Mouse (Mus musculus) adrenal gland, adult 18-20 months (tissue): ENCODE measurements around the gene Stard5. TPM values are rescaled to one million over a fixed set of nuclear protein-coding genes. Genes with fewer than 3 reads are reported as not detected.
A peak's percentile ranks its signal among the peaks of the same experiment; 100 is the strongest.

ENCODE experiments used
- DNase-seq, 2 experiments: peaks; one replicate each; pipeline ENCODE4 v3.0.0; 2021 to 2022; ENCODE audit warnings: low spot score in 2 of 2
- total RNA-seq, 2 experiments: library from RNA; stranded (reverse); gene quantifications; 1 replicate in 1 of 2; 2 replicates in 1 of 2; pipeline ENCODE4 v1.2.3; 2021

Stard5 gene
- total RNA-seq, 2 experiments from 2014 or later = 22.9 to 26.0 TPM

GRCm38 (mm10) chr7:83660273-83660691 is 28.5 kb downstream of the Stard5 start:
- DNase-seq = no peak

GRCm38 (mm10) chr7:83661031-83661430 is 29.3 kb downstream of the Stard5 start:
- DNase-seq = no peak

GRCm38 (mm10) chr7:83661763-83662162 is 30.0 kb downstream of the Stard5 start:
- no peak for DNase-seq

- no peak for DNase-seq
Observed at GRCm38 (mm10) chr7:83662711-83663375, 31.1 kb downstream of the Stard5 start.

GRCm38 (mm10) chr7:83666087-83666595 is 34.4 kb downstream of the Stard5 start:
- no peak for DNase-seq

GRCm38 (mm10) chr7:83667936-83668645 is 36.3 kb downstream of the Stard5 start:
- no peak for DNase-seq

GRCm38 (mm10) chr7:83668724-83669123 is 37.0 kb downstream of the Stard5 start:
- DNase-seq = peak; percentile 35 to 51

- no peak for DNase-seq
Observed at GRCm38 (mm10) chr7:83671573-83671972, 39.8 kb downstream of the Stard5 start.

- DNase-seq = peak; percentile 13 to 30
Observed at GRCm38 (mm10) chr7:83675545-83676254, 43.9 kb downstream of the Stard5 start.

GRCm38 (mm10) chr7:83677296-83677695 is 45.5 kb downstream of the Stard5 start:
- no peak for DNase-seq

- DNase-seq = no peak
Observed at GRCm38 (mm10) chr7:83678506-83678905, 46.7 kb downstream of the Stard5 start.

- DNase-seq = no peak
Observed at GRCm38 (mm10) chr7:83682640-83683274, 51.0 kb downstream of the Stard5 start.

- DNase-seq = peak in 1 of 2 experiments; percentile 44
Observed at GRCm38 (mm10) chr7:83695449-83696212, 63.9 kb downstream of the Stard5 start.

GRCm38 (mm10) chr7:83699066-83699745 is 67.4 kb downstream of the Stard5 start:
- no peak for DNase-seq

Other genes starting within 250 kb of the Stard5 start
- under 1 TPM; 0.10 to 0.13 TPM for gene Tmc3, start 47.0 kb upstream of the Stard5 start, total RNA-seq
- gene Il16, start 113.8 kb downstream of the Stard5 start, total RNA-seq = 1 to 10 TPM; 5.6 to 6.3 TPM
- under 1 TPM; 0.63 to 0.74 TPM for gene Cfap161, start 162.9 kb downstream of the Stard5 start, total RNA-seq